Mouse (Mus musculus): ENCODE measurements around the gene Eps8. TPM values are rescaled to one million over a fixed set of nuclear protein-coding genes. Genes with fewer than 3 reads are reported as not detected.

The Eps8 gene
- 4.8 and 7.0 TPM in 2 replicates for polyA plus RNA-seq (2016; fragmentation: Nextera tagmentation; extraction: Ambion mirVana)

GRCm38 (mm10) chr6:137654776-137655175, at the start of gene Eps8:
Eps8 (minus strand) TSS chr6:137654876.
- 90% methylated on average over 2 of the region's 2 CpGs for WGBS
- no peak for DNase-seq (ENCODE audit: low spot score)
- Histone ChIP-seq H3K27ac (no peak within 1 kb of the TSS), H3K9me3 (replicated peaks) (no peaks in the 10 kb centered on the region), H3K4me3 (no peak within 1 kb of the TSS), H3K36me3 (no peaks in the 10 kb centered on the region), H3K27me3 (ENCODE audit: low read depth, poor library complexity, severe bottlenecking) (peaks cover 2% of the 10 kb centered on the region; the same call in 1 of the 2 replicates), H3K4me1 (no peaks in the 10 kb centered on the region)

GRCm38 (mm10) chr6:137703431-137703830, 48.8 kb upstream of the Eps8 start:
- no peaks in the 10 kb centered on the region for H3K27me3 ChIP-seq (ENCODE audit: low read depth, poor library complexity, severe bottlenecking)
- no peak overlapping the region for H3K27ac ChIP-seq
- H3K4me3 ChIP-seq, result no peak overlapping the region
- H3K36me3 ChIP-seq, result no peaks in the 10 kb centered on the region
- no peaks in the 10 kb centered on the region for H3K9me3 ChIP-seq (replicated peaks)
- 84% methylated on average over 7 of the region's 7 CpGs for WGBS
- no peak for DNase-seq (ENCODE audit: low spot score)
- peaks cover 9% of the 10 kb centered on the region for H3K4me1 ChIP-seq

DNA sequence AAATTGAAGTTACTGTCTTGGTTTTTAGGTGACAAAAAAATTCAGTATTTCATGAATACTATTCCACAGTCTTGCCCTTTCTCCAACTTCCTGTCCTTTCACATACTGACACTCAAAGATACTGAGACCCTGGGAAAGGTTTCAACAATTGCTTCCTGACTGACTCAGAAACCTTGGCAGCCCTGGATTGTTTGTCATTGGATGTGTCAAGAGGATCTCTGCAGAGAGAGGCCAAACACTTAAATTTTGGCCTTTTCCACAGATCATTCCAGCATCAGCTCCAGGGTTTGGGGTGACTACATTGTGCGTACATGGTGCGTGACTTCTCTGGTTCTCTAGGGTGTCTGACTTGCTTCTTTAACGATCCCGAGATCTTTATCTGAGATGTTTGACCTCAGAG, 48.2 kb upstream of the Eps8 start:
- no peak for DNase-seq (ENCODE audit: low spot score)
- H3K27me3 ChIP-seq (ENCODE audit: low read depth, poor library complexity, severe bottlenecking), result no peaks in the 10 kb centered on the region
- no peaks in the 10 kb centered on the region for H3K36me3 ChIP-seq
- no peaks in the 10 kb centered on the region for H3K9me3 ChIP-seq (replicated peaks)
- 79% methylated on average over 4 of the region's 4 CpGs for WGBS
- no peak overlapping the region for H3K4me3 ChIP-seq
- H3K27ac ChIP-seq, result no peak overlapping the region
- H3K4me1 ChIP-seq, result peaks cover 9% of the 10 kb centered on the region

DNA sequence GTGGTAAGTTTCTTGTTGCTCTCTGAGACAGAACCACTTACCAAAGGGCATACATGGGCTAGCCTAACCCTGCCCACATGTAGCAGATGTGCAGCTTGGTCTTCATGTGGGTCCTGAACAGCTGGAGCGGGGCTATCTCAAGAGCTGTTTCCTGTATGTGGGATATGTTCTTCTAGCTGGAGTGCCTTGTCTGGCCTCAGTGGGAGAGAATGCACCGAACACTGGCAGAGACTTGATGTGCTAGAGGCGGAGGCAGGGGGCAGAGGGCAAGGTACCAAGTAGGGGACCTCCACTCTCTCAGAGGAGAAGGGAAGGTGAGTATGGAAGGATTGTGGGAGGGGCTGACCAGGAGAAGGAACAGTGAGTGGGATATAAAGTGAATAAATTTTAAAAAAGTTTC, 47.5 kb upstream of the Eps8 start:
- no peaks in the 10 kb centered on the region for H3K27me3 ChIP-seq (ENCODE audit: low read depth, poor library complexity, severe bottlenecking)
- H3K9me3 ChIP-seq (replicated peaks), result no peaks in the 10 kb centered on the region
- no peak for DNase-seq (ENCODE audit: low spot score)
- H3K4me1 ChIP-seq, result peaks cover 9% of the 10 kb centered on the region
- H3K27ac ChIP-seq, result no peak overlapping the region
- H3K4me3 ChIP-seq, result no peak overlapping the region
- WGBS, result 93% methylated on average over 3 of the region's 3 CpGs
- H3K36me3 ChIP-seq, result no peaks in the 10 kb centered on the region

GRCm38 (mm10) chr6:137699434-137699833, 44.8 kb upstream of the Eps8 start:
- 92% methylated on average over 7 of the region's 7 CpGs for WGBS
- DNase-seq (ENCODE audit: low spot score), result no peak
- no peak overlapping the region for H3K4me3 ChIP-seq

GRCm38 (mm10) chr6:137696445-137697204, 41.9 kb upstream of the Eps8 start:
- Histone ChIP-seq H3K27me3 (ENCODE audit: low read depth, poor library complexity, severe bottlenecking) (no peaks in the 10 kb centered on the region), H3K36me3 (no peaks in the 10 kb centered on the region), H3K9me3 (replicated peaks) (no peaks in the 10 kb centered on the region), H3K27ac (no peak overlapping the region), H3K4me3 (no peak overlapping the region), H3K4me1 (no peaks in the 10 kb centered on the region)
- DNase-seq (ENCODE audit: low spot score), result no peak
- 81% methylated on average over 8 of the region's 8 CpGs for WGBS

More at GRCm38 (mm10) chr6:137699434-137699833, 44.8 kb upstream of the Eps8 start:
- H3K27ac ChIP-seq, result no peak overlapping the region
- no peaks in the 10 kb centered on the region for H3K9me3 ChIP-seq (replicated peaks)
- no peaks in the 10 kb centered on the region for H3K27me3 ChIP-seq (ENCODE audit: low read depth, poor library complexity, severe bottlenecking)
- H3K36me3 ChIP-seq, result no peaks in the 10 kb centered on the region
- peaks cover 6% of the 10 kb centered on the region for H3K4me1 ChIP-seq

DNA sequence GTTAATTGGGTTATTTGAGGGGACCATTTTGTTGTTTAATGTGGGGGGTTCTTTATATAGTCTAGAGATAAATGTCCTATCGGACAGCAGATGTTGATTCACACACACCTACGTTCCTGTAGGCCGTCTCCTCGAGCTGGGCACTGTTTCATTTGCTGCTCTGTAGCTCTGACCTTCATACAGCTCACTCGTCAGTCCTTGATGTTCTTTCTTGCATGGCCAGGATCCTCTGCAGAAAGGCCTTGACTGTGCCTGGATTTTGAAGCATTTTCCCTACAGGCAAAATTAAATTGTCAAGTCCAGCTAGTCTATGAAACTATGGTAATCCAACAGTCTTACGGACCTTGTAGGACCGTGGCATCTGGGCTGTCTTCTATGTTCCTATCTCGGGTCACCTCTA, 40.4 kb upstream of the Eps8 start:
- 92% methylated on average over 8 of the region's 8 CpGs for WGBS
- H3K4me1 ChIP-seq, result no peaks in the 10 kb centered on the region
- H3K36me3 ChIP-seq, result no peaks in the 10 kb centered on the region
- H3K9me3 ChIP-seq (replicated peaks), result no peaks in the 10 kb centered on the region
- no peaks in the 10 kb centered on the region for H3K27me3 ChIP-seq (ENCODE audit: low read depth, poor library complexity, severe bottlenecking)
- H3K4me3 ChIP-seq, result no peak overlapping the region
- no peak for DNase-seq (ENCODE audit: low spot score)
- no peak overlapping the region for H3K27ac ChIP-seq

GRCm38 (mm10) chr6:137694310-137694709, 39.6 kb upstream of the Eps8 start:
- DNase-seq (ENCODE audit: low spot score), result no peak
- Histone ChIP-seq H3K4me3 (no peak overlapping the region), H3K9me3 (replicated peaks) (no peaks in the 10 kb centered on the region), H3K4me1 (no peaks in the 10 kb centered on the region), H3K36me3 (no peaks in the 10 kb centered on the region), H3K27ac (no peak overlapping the region), H3K27me3 (ENCODE audit: low read depth, poor library complexity, severe bottlenecking) (no peaks in the 10 kb centered on the region)
- 85% methylated on average over 2 of the region's 2 CpGs for WGBS

DNA sequence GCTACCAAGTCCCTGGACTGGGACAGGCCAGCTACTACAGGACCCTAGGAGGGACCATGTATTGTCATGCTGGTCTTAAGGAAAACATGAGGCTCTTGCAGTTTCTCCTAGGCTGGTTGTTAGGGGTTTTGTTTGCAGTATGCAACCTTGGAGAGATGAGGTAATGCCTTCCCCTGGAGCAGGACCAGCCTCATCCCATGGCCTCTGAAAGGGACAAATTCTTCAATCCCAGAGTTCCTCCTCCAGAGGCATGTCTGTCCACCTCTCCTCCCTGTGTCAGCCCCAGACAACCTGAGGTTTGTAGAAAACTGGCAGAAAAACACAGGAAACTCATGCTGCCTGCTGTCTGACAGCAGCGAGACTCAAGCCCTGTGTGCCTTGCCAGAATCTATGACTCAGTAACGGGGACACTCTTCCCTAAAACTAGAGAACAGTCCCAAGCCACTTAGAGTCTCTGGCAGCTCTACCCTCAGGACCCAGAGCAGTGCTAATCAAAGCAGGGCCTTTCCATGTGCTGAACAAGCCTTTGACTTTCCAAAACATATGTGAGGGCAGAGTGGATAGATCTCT, 36.0 kb upstream of the Eps8 start:
- H3K27me3 ChIP-seq (ENCODE audit: low read depth, poor library complexity, severe bottlenecking), result no peaks in the 10 kb centered on the region
- DNase-seq (ENCODE audit: low spot score), result no peak
- 81% methylated on average over 2 of the region's 2 CpGs for WGBS
- no peak overlapping the region for H3K4me3 ChIP-seq
- no peaks in the 10 kb centered on the region for H3K9me3 ChIP-seq (replicated peaks)
- H3K27ac ChIP-seq, result no peak overlapping the region
- no peaks in the 10 kb centered on the region for H3K4me1 ChIP-seq
- no peaks in the 10 kb centered on the region for H3K36me3 ChIP-seq

DNA sequence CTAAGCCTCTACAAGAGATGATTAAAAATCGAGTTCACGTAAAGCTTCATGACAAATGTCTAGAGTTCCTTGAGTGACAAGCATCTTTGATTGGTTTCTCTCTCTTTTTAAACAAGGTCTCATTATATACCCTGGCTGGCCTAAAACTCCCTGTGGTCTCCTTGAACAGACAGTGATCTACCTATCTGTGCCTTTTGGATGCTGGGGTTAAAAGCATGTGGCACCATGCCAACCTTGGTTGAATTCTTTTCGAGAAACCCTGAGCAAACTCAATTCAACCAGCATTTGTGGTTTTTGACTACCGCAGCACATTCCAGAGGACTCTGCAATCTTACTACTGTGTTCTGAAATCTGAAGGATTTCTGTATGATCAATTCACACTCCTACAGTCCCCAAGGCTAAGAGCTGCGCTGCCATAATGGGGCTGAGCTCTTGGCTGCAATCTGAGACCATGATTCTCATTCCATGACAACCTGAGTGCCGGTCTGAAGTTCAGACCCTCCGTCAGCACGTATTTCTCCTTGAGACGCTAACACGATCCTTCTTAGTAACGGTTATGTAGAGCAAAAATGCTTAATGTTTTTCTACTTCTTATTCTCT, 33.9 kb upstream of the Eps8 start:
- Histone ChIP-seq H3K4me3 (no peak overlapping the region), H3K36me3 (no peaks in the 10 kb centered on the region), H3K9me3 (replicated peaks) (no peaks in the 10 kb centered on the region), H3K4me1 (no peaks in the 10 kb centered on the region), H3K27me3 (ENCODE audit: low read depth, poor library complexity, severe bottlenecking) (no peaks in the 10 kb centered on the region), H3K27ac (no peak overlapping the region)
- WGBS, result 90% methylated on average over 11 of the region's 11 CpGs
- DNase-seq (ENCODE audit: low spot score), result no peak

GRCm38 (mm10) chr6:137688079-137688478, 33.4 kb upstream of the Eps8 start:
- Histone ChIP-seq H3K4me1 (no peaks in the 10 kb centered on the region), H3K36me3 (no peaks in the 10 kb centered on the region), H3K27ac (no peak overlapping the region), H3K27me3 (ENCODE audit: low read depth, poor library complexity, severe bottlenecking) (no peaks in the 10 kb centered on the region), H3K4me3 (no peak overlapping the region), H3K9me3 (replicated peaks) (no peaks in the 10 kb centered on the region)
- DNase-seq (ENCODE audit: low spot score), result no peak
- WGBS, result 86% methylated on average over 3 of the region's 3 CpGs

DNA sequence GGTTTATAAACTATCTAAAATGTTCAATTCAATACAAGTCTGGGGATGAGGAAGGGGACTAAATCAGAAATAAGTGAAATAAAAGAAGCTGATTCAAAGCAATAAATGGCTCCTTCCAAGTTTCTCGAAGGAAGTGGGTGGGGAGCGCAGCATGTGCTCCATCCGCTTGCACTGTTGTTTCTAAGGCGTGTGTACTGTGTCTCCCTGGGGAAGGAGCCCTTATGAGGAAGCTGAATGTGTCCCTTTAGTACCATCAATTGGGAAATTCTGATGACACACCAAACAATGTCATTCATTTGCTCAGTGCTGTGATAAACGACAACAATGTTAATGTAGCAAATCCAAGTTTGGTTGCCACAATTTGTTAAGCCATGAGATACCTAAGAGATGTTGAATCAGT, 33.0 kb upstream of the Eps8 start:
- Histone ChIP-seq H3K27me3 (ENCODE audit: low read depth, poor library complexity, severe bottlenecking) (no peaks in the 10 kb centered on the region), H3K27ac (no peak overlapping the region), H3K4me1 (no peaks in the 10 kb centered on the region), H3K9me3 (replicated peaks) (no peaks in the 10 kb centered on the region), H3K36me3 (no peaks in the 10 kb centered on the region), H3K4me3 (no peak overlapping the region)
- no peak for DNase-seq (ENCODE audit: low spot score)
- 96% methylated on average over 5 of the region's 5 CpGs for WGBS

GRCm38 (mm10) chr6:137682629-137683028, 28.0 kb upstream of the Eps8 start:
- Histone ChIP-seq H3K4me3 (no peak overlapping the region), H3K27me3 (ENCODE audit: low read depth, poor library complexity, severe bottlenecking) (no peaks in the 10 kb centered on the region), H3K4me1 (no peaks in the 10 kb centered on the region), H3K9me3 (replicated peaks) (no peaks in the 10 kb centered on the region), H3K27ac (no peak overlapping the region), H3K36me3 (no peaks in the 10 kb centered on the region)
- DNase-seq (ENCODE audit: low spot score), result no peak
- 87% methylated on average over 2 of the region's 2 CpGs for WGBS

Measured in limb, embryonic 10.5 days (tissue).